Mouse (Mus musculus) left cerebral cortex, postnatal 4 days (tissue): Measurements from ENCODE around the gene Kcna2. TPM values are rescaled to one million over a fixed set of nuclear protein-coding genes. Genes with fewer than 3 reads are reported as not detected.

Experiments used
- DNase-seq: peaks from one replicate; pipeline ENCODE4 v3.0.0-alpha.2; 2022
- intact Hi-C: fragments of 180-260 bp; cut with DNase I; formaldehyde crosslinking; loops from one replicate; pipeline ENCODE4 v1.15.1; 2025
- total RNA-seq, 2 experiments: library from RNA; stranded (reverse); gene quantifications; 2 replicates each; pipeline ENCODE4 v1.2.3; 2021

Gene Kcna2
- total RNA-seq = 10 to 100 TPM; 21.6 to 21.8 TPM

DNA sequence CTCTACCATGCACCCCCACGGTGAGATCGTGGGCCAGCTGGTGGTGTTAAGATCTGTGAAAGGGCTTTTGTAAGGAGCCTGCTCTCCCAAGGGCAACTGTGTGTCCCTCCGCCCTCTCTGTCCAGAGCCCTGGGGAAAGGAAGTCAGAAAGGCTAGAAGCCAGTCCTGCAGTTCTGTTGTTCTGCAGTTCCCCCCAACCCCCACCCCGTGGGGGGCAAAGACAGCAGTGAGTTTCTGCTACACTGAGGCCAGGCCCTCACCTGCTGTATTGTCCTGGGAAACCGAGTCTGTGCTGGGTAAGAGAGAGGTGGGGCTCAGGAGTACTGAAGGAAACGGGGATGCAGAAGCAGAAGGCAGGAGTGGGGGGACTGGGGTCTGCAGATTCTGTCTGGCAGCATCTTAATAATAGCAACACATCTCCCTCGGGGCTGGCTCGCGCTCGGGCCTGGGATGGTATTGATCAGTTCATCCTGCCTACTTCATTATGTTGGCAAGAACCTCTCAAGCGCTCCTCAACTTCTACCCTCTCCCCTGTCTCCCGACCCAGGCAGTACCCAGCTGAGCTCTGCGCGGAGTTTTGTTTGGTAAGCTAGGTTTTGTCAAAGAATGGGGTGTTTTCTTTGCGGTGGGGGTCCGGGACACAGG lies at the start of gene Kcna2:
TSS of gene Kcna2 (plus strand) at position 336 of the 645 bp plus-strand sequence.
- peak; percentile 22 for DNase-seq
- intact Hi-C loops = no loop called here

DNA sequence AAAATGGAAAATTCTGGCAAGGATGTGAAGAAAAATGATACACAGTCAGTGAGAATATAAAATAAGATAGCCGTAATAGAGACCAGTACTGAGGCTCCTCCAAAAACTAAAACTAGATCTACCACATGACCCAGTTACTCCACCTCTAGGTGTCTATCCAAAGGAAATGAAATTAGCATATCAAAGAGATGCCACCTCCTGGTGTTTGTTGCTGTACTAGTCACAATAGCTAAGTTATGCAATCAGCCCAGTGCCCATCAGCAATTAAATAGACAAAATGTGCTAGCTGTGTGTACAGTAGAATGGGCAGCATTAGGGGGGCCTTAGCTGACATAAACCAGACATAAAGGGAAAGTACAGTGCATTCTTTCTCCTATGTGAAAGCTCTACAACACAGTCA lies 39.5 kb upstream of the Kcna2 start:
- intact Hi-C loops = no loop called here
- DNase-seq = no peak

DNA sequence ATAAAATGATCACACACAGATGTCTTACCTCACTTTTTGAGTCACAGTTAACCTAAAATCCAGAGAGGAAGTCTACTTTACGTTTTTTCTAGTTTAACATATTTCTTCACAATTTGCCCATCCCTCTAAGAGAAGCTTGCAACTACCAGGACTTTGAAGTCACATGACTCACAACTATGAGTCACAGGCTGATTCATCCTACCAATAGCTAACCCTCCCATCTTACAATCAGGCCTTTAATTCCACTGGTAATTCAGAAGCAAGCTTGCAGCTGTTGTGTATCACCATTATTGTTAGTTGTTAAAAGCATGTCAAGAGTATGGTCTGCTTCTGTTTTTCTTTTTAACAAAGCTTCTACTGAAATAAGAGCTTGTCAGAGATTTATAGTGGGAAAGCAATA lies 38.2 kb upstream of the Kcna2 start:
- no peak for DNase-seq
- intact Hi-C loops = no loop called here

DNA sequence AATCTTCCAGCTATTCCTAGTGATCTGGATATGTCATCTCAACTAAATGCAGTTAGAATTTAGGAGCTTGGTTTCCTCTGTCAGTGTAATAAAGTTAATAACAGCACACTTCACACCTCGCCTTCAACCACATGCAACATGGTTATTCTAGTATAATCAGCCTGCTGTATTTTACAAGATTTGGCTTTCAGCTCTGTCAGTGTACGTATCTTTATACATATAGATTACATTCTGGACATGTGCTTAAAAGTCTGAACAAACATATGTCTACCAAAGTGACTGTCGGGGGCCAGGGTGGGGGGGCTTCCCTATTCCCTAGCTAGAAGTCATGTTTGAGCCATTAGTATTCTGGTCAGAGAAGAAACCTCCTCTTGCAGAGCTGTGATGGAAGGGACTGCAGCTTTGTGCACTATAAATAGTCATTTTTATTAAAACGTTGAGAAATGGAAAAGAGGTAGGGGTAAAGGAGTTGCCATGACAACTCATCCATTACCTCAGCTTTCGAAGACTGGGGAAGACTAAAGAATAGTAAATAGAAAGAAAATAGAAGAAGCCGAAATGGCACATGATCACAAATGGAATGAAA lies 35.3 kb upstream of the Kcna2 start:
- no peak for DNase-seq

DNA sequence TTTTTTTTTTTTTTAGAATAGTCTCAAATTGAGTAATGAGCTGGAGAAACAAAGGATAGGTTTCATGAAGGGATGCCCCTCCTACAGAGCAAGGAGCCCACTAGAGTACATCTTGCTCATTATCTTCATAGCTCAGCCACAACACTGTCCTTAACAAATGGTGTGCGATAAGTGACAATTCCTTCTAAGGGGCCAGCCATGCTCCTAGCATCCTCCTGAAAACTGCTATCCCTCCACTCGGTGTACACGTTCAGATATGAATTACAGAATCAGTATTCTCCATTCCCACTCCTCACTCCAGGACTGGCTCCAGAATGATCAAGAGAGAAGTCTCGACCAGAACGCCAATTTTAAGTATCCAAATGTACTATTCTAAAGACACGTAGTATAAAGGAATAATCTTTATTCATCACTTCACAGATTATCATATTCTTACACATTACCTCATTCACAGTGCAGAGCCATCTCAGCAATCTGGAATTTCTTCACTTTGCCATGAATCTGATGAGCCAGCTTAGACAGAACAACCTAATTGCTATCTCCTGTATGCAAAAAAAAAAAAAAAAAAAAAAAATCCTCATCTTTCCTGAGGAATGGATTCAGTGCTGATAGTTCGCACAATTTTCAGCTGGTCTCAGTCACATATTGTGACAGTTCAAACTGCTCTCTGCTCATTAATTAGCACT lies 34.6 kb upstream of the Kcna2 start:
- no peak for DNase-seq
- intact Hi-C loops = no loop called here

More for the DNA sequence above, 35.3 kb upstream of the Kcna2 start:
- intact Hi-C loops = no loop called here

DNA sequence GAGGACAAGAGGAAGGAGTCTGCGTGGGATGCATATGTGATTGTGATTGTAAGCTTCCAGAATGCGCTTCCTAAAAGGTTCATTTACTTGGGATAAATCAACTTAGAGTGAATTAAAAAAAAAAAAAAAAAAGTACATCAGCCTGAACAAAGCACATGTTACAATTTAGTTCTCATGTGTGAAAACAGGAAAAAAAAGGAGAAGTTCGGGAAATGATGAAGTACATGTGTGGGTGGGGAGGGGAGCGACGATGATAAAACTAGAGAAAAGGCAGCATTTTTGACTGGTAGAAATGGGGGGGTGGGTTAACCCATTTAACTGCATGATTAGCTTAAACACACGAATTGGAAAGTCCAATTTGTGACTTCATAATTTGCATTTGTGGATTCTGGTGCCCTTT lies 33.7 kb upstream of the Kcna2 start:
- intact Hi-C loops = no loop called here

DNA sequence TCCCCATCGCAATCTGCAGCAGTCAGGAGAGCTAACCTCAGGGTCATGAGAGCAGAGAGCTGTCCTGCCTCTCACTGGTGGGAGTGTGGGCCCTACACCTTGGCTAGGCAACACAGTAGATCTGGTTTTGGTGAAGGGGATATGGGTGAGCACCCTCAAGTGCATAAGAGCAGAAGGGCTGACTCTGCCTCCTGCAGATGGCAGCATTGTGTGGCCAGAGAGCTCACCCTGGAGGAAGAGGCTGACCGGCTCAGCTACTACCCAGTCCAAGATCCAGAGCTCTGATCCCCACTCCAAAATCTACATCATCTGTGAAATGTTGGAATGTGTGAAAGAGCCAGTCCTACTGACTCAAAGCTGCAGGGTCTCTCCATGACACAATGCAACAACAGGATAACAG lies 27.1 kb upstream of the Kcna2 start:
- DNase-seq = no peak
- intact Hi-C loops = no loop called here

More for the DNA sequence above, 33.7 kb upstream of the Kcna2 start:
- DNase-seq = no peak

DNA sequence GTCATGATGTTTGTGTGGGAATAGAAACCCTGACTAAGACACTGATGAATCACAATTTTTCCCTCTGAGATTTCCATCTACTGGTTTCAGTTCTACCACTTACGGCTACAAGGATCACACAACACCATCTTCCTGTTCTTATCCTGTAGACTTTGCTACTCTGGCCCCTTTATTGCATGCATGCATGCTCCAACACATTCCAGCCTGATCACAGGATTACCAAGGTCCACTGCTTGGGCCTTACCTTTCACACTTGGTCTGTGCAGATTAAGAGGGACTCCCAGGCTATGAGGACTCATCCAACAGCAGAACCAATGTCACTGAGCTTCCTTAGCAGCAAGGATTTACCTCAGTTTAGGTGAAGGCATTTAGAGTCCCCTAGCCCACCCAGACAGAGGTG lies 25.2 kb upstream of the Kcna2 start:
- intact Hi-C loops = no loop called here

DNA sequence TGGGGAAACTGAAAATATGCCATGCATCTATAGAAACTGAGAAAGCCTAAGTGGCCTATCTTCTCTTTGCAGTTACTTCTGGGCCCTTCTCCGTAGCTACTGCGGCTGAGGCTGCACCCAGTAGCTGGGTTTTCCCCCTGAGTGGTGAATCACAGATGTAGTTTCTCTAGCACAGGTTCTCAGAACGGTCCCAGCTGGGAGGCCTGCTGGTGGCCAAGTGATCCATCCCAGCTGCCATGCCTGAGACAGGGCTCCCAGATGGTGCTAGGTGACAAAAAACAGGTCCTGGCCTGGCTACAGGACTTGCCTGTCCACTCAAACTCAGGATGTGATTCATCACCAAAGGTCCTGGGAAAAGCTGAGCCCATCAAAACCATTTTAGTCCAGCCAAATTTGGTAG lies 24.3 kb upstream of the Kcna2 start:
- no peak for DNase-seq
- intact Hi-C loops = no loop called here

More for the DNA sequence above, 25.2 kb upstream of the Kcna2 start:
- DNase-seq = no peak

DNA sequence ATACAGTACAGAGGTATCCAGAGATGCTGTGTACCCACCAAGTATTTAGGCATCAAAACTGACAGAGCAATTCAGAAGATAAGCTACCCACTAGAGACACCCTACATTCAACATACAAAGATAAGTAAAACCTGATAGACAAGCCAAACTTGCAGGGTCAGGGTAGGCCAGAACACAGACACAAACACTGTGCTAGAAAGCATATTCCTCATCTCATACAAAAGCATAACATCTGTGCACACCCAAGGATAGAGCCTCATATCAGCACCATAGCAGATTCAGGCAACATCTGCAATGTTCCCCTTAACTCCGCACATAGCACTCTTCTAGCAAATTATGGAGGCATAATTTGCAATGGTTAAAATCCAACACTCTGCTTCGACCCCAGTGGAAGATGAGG lies 23.8 kb upstream of the Kcna2 start:
- DNase-seq = no peak
- intact Hi-C loops = no loop called here

DNA sequence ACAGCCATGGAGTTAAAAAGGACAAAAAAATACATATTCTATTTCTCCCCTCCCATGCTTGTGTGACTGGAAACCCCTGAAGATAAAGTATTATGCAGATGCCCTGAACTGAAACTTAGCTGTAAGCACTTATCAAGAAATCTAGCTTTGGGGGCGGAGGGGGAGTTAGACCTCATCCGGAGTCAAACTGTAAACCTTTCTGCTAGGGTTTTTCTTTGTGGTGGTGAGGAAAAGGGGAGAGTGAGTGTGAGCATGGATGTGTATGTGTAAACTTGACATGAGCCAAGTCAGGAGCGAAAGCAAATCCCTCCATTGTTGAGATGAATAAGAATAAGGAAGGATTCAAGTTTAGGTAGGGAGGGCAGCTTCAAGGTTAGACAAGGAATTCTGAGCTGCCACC lies 20.1 kb upstream of the Kcna2 start:
- no peak for DNase-seq
- intact Hi-C loops = loop anchor here (5.0 kb wide), 1 partner anchor 179 kb away; no protein-coding TSS in a partner anchor

DNA sequence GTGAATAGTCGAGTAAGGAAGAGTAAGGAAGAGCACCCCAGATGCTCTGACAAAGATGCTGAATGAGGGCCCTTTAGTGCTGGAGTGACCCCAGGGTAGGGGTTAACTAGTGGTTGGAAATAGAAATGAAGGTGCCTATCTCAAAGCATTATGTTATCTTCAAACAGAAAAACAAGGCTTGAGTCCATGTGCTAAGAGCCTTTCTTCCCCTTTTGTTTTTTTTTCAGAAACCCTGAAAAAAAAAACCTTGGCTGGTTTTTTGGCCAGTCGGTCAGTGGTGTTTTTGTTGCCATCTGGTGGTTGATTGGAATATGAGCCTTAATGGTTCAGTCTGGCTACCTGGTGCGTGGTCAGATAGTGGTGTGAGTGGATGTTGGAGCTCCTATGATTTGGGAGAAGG lies 19.7 kb upstream of the Kcna2 start:
- no peak for DNase-seq
- intact Hi-C loops = loop anchor here (5.0 kb wide), 1 partner anchor 179 kb away; no protein-coding TSS in a partner anchor

DNA sequence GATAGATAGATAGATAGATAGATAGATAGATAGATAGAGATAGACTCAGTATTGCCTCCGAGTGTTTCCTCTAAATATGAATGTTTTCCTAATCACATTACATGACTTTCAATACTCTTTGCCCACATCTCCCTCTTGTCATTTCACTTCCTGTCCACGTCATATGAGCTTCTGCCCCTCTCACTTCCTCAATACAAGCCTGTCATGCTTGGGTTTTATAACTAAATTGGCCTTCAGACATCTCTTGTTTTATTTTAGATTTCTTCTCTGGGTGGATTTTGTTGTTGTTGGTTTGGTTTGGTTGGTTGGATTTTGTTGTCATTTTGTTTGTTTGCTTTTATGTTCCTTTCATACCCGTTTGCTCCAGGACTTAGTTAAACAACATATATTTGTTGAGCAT lies 16.4 kb upstream of the Kcna2 start:
- DNase-seq = no peak
- intact Hi-C loops = loop anchor here (5.0 kb wide), 1 partner anchor 182 kb away; no protein-coding TSS in a partner anchor

DNA sequence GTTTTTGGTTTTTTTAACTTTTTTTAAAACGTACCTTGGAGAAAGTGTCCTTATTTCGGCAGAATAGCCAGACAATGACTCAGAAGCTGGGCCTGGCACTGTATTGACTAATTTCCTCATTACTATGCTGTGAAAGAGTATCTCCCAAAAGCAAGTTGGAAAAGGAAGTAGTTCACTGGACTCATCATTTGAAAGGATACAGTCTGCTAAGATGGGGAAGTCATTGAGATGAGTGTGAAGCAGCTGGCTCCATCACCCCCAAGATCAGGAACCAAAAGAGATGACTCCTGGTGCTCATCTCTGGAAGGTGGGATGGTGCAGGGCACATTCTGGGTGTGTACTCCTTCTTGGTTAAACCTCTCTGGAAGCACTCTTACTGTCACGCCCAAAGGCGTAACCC lies 13.5 kb upstream of the Kcna2 start:
- DNase-seq = no peak
- intact Hi-C loops = no loop called here

DNA sequence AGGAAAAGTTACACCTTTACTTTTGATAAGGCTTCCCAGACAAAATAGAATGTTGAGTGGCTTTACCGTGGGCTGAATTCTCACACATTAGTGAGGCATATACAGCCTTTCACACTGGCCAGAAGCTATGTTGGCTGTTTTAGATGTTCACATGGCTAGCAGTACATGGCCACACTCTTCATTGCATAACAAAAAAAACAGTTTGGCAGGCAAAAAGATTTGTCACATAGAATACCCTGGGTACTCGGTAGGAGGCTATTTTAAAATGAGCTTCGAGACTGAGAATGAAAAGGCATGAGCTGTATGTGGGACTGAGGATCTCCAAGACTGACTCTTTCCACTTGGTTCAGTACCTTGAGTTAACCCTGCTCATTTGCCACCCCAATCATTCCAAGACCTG lies 12.1 kb upstream of the Kcna2 start:
- DNase-seq = no peak
- intact Hi-C loops = no loop called here

DNA sequence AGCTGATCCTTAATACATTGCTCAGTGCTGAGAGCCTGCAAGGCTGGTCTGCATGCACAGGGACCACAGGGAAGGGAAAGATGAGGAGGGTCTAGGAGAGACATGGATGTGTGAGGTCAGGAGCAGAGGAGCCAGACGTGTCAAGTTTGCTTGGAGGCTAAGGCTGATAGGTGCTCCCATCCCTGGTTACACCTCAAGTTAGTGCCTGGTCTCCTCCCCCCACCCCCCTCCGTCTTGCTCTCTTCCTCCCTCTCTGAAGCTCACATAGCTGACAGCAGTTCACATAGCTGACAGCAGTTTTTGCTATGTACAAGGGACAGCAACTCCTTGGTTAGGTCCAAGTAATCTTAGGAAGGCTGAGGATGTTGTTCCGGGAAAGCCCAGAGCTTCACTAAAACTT lies 11.5 kb upstream of the Kcna2 start:
- intact Hi-C loops = no loop called here
- no peak for DNase-seq

DNA sequence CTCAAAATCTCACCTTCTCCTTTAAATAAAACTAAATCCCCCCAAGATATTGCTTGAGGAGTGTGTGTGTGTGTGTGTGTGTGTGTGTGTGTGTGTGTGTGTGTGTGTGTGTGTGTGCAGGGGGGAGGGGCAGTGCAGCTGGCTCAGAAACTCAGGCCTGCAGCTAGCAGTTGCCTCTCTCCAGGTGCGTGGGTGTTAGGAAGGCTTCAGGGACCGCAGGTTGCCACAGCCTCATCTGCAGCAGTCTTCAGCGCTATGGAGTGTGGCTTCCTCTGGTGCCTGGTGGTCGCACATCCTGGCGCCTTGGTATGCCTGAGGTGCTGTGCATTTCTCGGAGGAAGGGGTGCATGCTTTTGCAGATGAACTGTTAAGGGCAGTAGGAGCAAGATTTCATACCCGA lies 10.9 kb upstream of the Kcna2 start:
- no peak for DNase-seq
- intact Hi-C loops = loop anchor here (10.0 kb wide), 1 partner anchor 185 kb away; the partner anchor contains the start of gene Lamtor5

DNA sequence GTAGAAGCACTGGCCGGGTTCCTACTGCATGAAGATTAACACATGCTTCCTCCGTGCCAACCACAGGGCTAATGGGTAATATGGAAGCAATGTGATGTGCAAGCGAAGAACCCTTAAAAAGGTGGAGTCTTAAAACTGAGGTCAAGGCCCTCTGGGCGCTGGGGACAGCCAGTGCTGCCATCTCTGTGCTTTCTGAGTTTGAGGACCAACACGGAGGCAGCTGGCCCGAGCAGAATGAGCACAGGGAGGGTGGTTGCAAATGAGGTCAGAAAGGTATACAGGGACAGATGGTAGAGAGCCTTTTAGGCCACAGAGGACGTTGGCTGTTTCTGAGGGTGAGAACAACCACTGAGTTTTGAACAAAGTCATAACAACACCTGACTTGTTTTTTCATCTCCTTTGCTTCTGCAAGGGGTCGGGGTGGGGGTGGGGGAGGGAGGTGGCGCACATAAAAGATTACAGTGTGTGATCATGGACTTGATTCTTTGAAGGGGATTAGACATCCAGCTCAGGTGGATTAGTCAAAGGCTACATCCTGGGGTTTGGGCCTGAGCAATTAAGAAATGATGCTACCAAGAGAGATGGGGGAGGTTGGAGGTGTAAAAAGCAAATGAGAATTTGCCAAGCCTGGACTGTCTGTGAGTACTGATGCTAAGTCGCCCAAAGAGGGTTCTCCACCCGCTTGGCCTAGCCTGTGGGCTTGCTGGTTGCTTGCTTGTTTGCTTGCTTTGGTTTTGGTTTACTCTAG lies 10.4 kb upstream of the Kcna2 start:
- no peak for DNase-seq
- intact Hi-C loops = loop anchor here (10.0 kb wide), 1 partner anchor 184 kb away; the partner anchor contains the start of gene Lamtor5

DNA sequence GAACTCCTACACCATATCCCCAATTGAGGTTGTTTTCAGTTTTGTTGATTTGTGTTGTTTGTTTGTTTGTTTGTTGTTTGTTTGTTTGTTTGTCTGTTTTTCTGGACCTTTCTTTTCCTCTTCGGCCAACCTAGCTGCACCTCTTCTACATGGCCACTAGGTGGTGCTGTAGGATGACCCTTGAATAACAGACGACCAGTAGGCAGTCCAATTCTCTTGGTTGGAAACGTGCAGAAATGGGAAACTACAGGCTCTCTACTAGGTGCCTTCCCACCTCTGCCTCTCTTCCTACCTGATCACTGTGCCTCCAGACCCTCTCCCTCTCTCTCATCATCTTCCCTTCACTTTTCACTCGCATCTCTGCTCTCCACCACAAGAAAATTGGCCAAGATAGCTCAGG lies 6.9 kb upstream of the Kcna2 start:
- DNase-seq = peak; percentile 28
- intact Hi-C loops = loop anchor here (2.0 to 10.0 kb wide), 2 partner anchors 93 to 181 kb away; partner anchors contain the start of gene Lamtor5

DNA sequence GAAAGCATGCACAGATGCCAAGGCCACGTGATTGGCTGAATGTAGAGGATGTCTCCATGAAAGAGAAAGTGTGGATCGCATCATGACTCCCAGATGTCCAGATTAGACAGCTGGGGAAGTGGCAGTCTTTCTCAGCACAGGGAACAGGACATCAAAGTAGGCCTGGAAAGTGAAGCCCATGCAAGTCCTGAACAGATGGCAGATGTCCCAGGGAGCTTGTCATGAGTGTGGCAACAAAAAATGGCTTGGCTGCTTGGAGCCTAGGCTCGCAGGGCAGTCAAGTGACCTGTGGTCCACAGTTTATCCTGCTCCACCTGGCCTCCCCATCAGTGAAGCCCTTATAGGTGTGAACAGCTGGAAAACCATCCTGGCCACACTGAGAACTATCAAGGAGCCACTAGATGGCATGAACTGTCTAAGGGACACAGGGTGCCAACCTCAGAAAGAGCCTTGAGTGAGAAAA lies 4.6 kb upstream of the Kcna2 start:
- DNase-seq = no peak
- intact Hi-C loops = loop anchor here (10.0 kb wide), 1 partner anchor 179 kb away; the partner anchor contains the start of gene Lamtor5

DNA sequence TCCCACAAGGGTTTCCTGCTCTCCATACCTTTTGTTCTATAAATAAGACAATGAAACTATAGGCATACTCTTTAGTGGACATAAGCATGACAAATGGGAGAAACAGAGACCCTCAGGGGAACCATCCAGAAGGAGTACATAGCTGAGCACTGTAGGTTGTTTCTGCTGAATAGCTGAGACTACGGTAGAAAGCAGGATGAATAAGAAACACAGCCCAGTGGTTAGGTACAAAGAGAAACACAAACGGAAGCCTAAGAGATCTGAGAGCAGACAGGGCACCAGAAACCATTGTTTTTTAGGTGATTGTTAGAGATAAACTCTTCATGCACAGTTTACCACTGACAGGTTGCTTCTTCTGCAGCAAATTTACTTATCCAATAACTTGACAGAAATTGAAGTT lies 1.1 kb upstream of the Kcna2 start:
- intact Hi-C loops = loop anchor here (10.0 kb wide), 1 partner anchor 175 kb away; the partner anchor contains the start of gene Lamtor5
- no peak for DNase-seq
